Comparison of ENCODE assay signal across 10 mouse cellular contexts in genomic region chr13:15466496-15466895, GRCm38 (mm10). TPM values are rescaled to one million over a fixed set of nuclear protein-coding genes. Genes with fewer than 3 reads are reported as not detected.
DNase-seq lines count a peak whose midpoint lies in the region; ATAC-seq lines count a peak whose summit lies in the region.
"Had no signal": no experiment of that assay in that cellular context is flagged by ENCODE, and none has a peak within 500 bp of the region (broad histone marks: within the 10 kb centered on the region; RNA-seq: fewer than 3 reads in every experiment).

No protein-coding gene starts in this region.

- no peaks in the 10 kb centered on the region for H3K36me3 ChIP-seq in hindbrain, embryonic 11.5 days (ENCODE audit: control insufficient read depth, insufficient read depth, low read length)
- H3K36me3 ChIP-seq in midbrain, embryonic 12.5 days: no peaks in the 10 kb centered on the region
- H3K36me3 ChIP-seq: heart, embryonic 10.5 days had no signal

- 28% methylated on average over 6 of the region's 6 CpGs for WGBS in hindbrain, embryonic 11.5 days
- WGBS in midbrain, embryonic 12.5 days: 10% methylated on average over 6 of the region's 6 CpGs

- no peak for ATAC-seq in hindbrain, embryonic 11.5 days (ENCODE audit: low FRiP score)
- no peak for ATAC-seq in midbrain, embryonic 12.5 days (ENCODE audit: low FRiP score, low read depth)
- ATAC-seq: Patski had no signal

- peak overlapping the region; percentile 27 for H3K4me2 ChIP-seq in hindbrain, embryonic 11.5 days (replicated peaks; ENCODE audit: low read depth, low read length)
- peak overlapping the region; percentile 74 for H3K4me2 ChIP-seq in midbrain, embryonic 12.5 days (replicated peaks)

- no peaks in the 10 kb centered on the region for H3K9me3 ChIP-seq in hindbrain, embryonic 11.5 days (ENCODE audit: control insufficient read depth, low read length)
- H3K9me3 ChIP-seq in midbrain, embryonic 12.5 days: no peaks in the 10 kb centered on the region
- H3K9me3 ChIP-seq: heart, embryonic 10.5 days had no signal

- peaks cover 2% of the 10 kb centered on the region for H3K4me1 ChIP-seq in hindbrain, embryonic 11.5 days (replicated peaks; ENCODE audit: control insufficient read depth, insufficient read depth, low read length)
- H3K4me1 ChIP-seq in midbrain, embryonic 12.5 days: peaks cover 52% of the 10 kb centered on the region

- DNase-seq in 3T3-L1 (ENCODE audit: low read depth, low spot score) (peak; percentile 47), MN1 (ENCODE audit: low spot score) (no peak)
- DNase-seq in Muller cell, postnatal 12 days (ENCODE audit: inconsistent ontology term): peak; percentile 72
- no peak for DNase-seq in hindbrain, embryonic 11.5 days (ENCODE audit: low spot score)
- no peak for DNase-seq in urinary bladder, postnatal 36 days (ENCODE audit: low spot score in 2 of 2)
- no peak for DNase-seq in kidney, postnatal 14 days
- DNase-seq: thymus, postnatal 4 days had no signal

- no peak overlapping the region for H3K27ac ChIP-seq in hindbrain, embryonic 11.5 days (ENCODE audit: low read depth, low read length)
- H3K27ac ChIP-seq in midbrain, embryonic 12.5 days (replicated peaks): peak overlapping the region; percentile 49
- H3K27ac ChIP-seq: heart, embryonic 10.5 days had no signal

- H3K9ac ChIP-seq in hindbrain, embryonic 11.5 days (ENCODE audit: low read depth, low read length): peak overlapping the region; percentile 52; the same call in 1 of the 2 replicates
- peak overlapping the region; percentile 61 for H3K9ac ChIP-seq in midbrain, embryonic 12.5 days (replicated peaks)

- peak overlapping the region; percentile 31 for H3K4me3 ChIP-seq in hindbrain, embryonic 11.5 days (ENCODE audit: low read depth, low read length)
- H3K4me3 ChIP-seq in midbrain, embryonic 12.5 days: peak overlapping the region; percentile 83
- H3K4me3 ChIP-seq: heart, embryonic 10.5 days had no signal

- H3K27me3 ChIP-seq in hindbrain, embryonic 11.5 days (ENCODE audit: control insufficient read depth, insufficient read depth, low read length): no peaks in the 10 kb centered on the region
- H3K27me3 ChIP-seq in midbrain, embryonic 12.5 days: peaks cover 16% of the 10 kb centered on the region
- H3K27me3 ChIP-seq: Patski had no signal

RNA-seq across cellular contexts. Expression of gene Gli3, which starts 3.5 kb away (rescaled TPM):
- 31.0 and 34.5 TPM in 2 replicates for polyA plus RNA-seq in hindbrain, embryonic 11.5 days (2014; fragmentation: Nextera tagmentation; extraction: Ambion mirVana)
- 40.8 and 41.1 TPM in 2 replicates for polyA plus RNA-seq in midbrain, embryonic 12.5 days (2016; fragmentation: Nextera tagmentation; extraction: Ambion mirVana)

Comparison
In these comparisons a context has a peak if more than half of its experiments do, and no peak if none do; other contexts are left out.
1. DNase-seq: peak in 3T3-L1 (single experiment) and Muller cell, postnatal 12 days (single experiment); none in hindbrain, embryonic 11.5 days (single experiment), urinary bladder, postnatal 36 days (0 of 2), MN1 (single experiment) and kidney, postnatal 14 days (single experiment).